Mouse (Mus musculus) CD4-positive, CD25-positive, alpha-beta regulatory T cell (primary cell): ENCODE measurements around the gene Sept11. TPM values are rescaled to one million over a fixed set of nuclear protein-coding genes. Genes with fewer than 3 reads are reported as not detected.

Experiments
- polyA plus RNA-seq: library from polyadenylated mRNA; unstranded; fragments of 100-300 nt; shearing (Covaris generic); gene quantifications from one replicate; pipeline ENCODE4 v1.2.1, GENCODE M21; 2017

Gene Sept11
- polyA plus RNA-seq, result 53.1 TPM

GRCm38 (mm10) chr5:93092857-93093622, at the start of gene Sept11:
Gene Sept11, plus strand, starts transcription at chr5:93093437.

DNA sequence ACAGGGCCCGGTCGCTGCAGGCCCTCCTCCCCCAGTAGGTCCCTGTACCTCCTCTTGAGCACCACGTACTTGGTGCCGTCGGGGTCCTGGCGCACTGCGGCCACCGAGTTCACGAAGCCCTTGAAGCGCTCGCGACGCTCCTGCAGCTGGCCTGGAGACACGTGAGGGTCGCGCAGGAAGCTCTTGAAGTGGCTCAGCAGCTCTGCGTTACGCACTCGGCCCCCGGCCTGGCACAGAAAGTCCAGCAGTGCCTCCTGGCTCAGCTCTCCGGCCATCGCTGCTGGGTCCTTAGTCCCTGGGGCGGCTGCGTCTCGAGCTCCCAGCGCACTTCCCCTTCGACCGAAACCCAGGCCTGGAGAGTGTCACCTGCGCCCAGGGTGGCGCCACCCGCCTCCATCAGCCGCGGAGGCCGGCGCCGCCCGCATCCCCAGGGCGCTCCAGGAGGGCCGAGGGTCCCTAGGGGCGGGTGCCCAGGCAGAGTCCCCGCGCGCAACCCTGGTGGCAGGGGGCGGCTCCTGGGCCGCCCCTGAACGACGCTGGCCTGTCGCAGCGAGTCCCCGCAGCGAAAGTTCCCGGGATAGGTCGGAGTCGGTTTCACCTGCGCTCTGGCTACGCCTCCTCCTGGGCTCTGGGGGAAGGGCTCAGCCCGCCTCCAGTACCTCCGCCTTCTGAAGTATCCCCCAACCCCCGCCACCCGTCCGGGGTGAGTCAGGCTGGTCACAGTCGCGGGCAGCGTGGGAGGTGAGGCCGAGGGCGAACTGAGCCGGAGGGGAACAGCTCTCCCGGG, 48.5 kb upstream of the Sept11 start, which contains the start of gene Sowahb:
Gene Sowahb (minus strand): TSS at position 439 of the 787 bp plus-strand sequence.

GRCm38 (mm10) chr5:93206109-93207005, 113.1 kb downstream of the Sept11 start, which contains the start of the genes Ccni and 2010109A12Rik:
Gene Ccni, minus strand, starts transcription at chr5:93206495.
Gene 2010109A12Rik, plus strand, starts transcription at chr5:93206518.

Other genes starting within 250 kb of the Sept11 start
- gene Sowahb, start 48.4 kb upstream of the Sept11 start, polyA plus RNA-seq, result not detected
- gene Ccni, start 113.1 kb downstream of the Sept11 start, polyA plus RNA-seq, result 184 TPM
- gene 2010109A12Rik, start 113.1 kb downstream of the Sept11 start, polyA plus RNA-seq, result 2.2 TPM
- 110 TPM for gene Ccng2, start 173.8 kb downstream of the Sept11 start, polyA plus RNA-seq